Mouse (Mus musculus): Measurements from ENCODE around the gene Jaml.

Gene Jaml

DNA sequence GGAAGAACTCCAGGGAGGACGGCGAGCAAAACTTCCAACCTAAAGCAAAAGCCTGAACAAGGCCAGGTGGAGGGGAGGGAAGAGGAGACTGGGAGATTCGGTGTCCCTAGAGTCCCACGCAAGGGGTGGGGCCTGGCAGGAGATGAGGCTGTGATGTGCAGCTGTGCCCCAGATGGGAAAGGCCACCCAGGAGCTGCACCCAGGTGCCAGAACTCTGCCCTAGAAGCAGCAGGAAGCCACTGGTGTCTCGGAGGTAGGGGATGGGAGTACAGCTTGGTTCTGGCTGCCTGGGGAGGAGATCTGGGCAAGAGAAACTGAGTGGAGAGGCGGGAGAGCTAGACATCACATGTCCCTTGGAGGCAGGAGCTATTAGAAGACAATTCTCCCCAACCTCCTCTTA lies 42.0 kb downstream of the Jaml start:
- DNase-seq (ENCODE audit: low read depth, low spot score) = no peak

DNA sequence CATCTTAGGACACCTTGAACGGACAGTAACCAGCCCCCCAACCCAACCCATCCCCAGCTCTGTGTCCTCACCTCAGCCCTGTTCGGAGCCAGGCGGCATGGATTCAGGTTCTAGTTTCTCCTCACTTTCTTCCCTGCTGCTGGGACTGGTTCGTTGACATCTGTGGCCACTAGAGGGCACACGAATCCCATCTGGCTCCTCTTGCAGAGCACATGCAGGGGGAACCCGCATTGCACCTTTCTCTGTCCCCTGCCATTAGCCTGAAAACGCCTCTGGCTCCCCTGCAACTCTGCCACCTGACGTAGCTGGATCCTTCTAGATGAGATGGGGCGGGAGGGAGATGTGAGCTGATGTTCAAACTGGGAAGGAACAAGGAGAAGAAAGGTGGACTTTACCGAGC lies 42.8 kb downstream of the Jaml start:
- DNase-seq (ENCODE audit: low read depth, low spot score) = peak; percentile 57

DNA sequence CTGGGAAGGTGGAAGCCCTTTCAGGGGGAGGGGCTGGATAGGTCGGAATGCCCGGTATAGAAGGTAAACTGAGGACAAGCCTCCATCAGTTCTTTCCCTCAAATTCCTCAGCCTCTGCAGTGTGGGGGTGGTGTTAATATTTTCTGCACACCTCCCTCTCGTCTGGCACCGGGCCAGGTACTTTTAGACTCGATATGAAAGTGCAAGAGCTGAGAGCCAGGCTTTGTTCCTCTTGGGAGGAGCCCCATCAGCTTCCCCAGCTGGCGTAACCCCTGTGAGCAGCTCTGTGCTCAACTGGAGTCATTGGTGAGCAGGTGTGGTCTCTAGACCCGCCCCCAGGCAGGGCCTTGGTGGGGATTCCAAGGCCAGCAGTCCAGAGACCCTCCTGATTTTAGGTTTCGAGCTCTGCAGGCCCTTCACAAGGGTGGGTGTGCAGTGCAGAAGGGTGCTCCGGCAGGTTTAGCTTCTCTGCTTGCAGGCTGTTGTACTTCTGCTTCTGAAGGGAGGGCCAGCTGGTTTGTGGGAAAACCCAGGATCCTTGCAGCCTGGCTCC lies 43.3 kb downstream of the Jaml start:
- no peak for DNase-seq (ENCODE audit: low read depth, low spot score)

DNA sequence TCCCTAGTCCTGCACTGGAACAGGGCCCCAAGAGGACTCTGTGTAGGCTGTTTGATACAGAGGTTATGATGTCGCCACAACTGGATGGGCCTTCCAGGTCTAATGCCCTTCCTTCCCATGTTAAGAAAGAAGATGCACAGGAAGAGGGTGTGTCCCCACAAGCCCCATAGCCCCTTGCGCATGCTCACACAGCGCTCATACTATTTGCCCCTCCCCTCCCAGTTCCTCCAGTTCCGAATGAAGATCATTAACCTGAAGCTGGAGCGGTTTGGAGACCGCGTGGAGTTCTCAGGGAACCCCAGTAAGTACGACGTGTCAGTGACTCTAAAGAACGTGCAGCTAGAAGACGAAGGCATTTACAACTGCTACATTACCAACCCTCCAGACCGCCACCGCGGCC lies 46.2 kb downstream of the Jaml start:
- DNase-seq (ENCODE audit: low read depth, low spot score) = no peak

DNA sequence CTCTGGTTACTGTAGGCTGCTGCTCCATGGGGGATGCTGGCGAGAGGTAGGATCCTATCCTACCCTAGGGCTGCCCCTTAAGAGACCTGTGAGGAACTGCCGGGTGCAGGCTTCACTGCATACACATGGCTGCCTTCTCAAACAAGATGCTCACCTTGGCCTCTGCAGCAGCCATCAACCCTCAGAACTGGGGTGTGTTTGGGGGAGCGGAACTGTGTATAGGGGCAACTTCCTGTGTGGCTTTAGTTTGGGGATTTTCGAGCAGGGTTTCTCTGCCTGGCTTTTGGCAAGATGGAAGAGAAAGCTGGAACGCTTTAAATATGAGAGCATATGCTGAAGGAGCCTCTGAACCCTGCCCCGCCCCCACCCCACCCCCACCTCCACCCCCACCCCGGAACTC lies 48.0 kb downstream of the Jaml start:
- no peak for DNase-seq (ENCODE audit: low read depth, low spot score)

DNA sequence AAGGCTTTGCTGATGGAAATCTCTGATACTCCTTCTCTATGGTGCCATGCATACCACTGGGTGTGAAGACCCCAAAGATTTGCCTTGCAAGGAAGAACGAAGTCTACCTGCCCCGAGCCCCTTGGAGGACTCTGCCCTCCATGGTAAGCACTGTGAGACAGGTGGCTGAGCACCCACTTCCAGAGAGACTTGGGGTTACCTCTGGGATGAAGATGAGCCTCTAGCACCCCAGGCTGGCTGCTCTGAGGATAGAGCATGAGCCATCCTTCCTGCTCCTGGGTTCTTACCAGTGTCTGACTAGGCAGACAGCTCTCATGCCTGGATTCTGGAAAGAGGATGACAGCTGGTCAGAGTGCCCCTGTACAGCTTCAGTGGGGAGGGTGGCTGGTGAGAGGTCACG lies 51.1 kb downstream of the Jaml start:
- DNase-seq (ENCODE audit: low read depth, low spot score) = no peak

DNA sequence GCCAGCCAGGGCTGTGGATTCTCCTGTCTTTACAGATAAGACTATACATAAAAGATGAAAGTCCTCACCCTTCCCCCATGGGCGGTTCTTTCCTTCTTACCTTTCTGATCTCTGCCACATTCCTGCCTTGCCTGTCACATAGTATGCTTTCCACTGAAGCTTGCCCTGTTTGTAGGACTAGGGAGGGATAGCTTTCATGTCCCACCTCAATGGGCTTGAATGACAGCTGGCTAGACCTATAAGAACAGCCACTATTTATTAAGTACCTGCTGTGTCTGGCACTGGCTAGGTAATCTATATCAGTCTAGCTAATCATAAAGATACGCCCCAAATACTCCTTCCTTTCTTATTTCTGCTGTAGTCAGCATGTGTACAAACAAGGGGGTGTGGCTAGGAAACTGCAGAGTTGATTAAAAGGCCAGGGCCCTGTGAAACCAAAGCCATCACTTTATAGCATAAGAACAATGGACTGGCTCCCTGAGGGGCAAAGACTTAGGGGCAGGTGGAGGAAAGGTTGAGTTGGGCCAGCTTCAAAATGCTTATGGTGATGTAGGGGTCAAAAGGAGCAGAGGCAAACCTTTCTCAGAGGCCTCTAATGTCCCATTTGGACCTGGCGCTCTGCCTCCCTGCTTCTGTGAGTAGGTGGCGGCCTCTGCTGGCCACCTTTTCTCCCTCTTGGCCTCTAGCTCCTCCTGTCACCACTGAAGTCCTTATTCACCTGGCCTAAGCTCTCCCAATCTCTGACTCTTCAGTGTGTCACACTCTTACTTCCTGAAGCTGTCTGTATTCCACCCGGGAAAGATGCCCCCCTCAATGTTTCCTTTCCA lies 54.7 kb downstream of the Jaml start:
- DNase-seq (ENCODE audit: low read depth, low spot score) = no peak

DNA sequence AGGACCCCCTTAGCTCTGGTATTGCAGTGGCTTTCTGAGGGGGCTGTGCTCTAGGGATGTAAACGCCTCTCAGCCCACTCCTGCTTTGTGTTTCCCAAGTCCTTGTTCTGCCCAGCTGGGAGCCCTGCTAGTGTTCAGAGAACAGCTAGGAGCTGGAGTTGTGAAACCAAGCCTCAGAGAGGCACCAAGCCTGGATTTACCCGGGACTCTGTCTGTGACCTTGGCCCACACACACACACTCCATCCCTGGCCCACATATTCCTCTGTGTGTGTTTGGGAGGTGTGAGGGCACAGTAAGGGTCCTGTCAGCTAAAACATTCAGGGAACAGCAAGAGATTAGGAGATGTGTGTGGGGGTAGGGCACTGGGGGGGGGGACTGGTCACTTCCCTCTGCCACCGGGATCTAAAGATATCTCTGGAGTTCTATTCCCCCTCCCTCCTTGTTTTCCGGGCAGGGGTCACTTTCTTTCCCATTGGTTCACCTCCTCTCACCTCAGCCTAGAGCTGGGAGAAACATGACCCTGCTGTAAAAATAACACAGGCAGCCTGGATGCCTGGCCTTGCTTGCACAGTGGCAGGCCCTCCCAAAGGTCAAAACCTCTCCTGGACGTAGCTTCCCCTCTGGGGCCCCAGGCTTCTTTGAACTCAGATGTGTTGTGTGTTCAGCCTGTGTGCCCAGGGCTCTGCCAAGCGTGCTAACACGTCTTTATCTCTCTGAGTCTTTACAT lies 57.6 kb downstream of the Jaml start:
- DNase-seq (ENCODE audit: low read depth, low spot score) = no peak

DNA sequence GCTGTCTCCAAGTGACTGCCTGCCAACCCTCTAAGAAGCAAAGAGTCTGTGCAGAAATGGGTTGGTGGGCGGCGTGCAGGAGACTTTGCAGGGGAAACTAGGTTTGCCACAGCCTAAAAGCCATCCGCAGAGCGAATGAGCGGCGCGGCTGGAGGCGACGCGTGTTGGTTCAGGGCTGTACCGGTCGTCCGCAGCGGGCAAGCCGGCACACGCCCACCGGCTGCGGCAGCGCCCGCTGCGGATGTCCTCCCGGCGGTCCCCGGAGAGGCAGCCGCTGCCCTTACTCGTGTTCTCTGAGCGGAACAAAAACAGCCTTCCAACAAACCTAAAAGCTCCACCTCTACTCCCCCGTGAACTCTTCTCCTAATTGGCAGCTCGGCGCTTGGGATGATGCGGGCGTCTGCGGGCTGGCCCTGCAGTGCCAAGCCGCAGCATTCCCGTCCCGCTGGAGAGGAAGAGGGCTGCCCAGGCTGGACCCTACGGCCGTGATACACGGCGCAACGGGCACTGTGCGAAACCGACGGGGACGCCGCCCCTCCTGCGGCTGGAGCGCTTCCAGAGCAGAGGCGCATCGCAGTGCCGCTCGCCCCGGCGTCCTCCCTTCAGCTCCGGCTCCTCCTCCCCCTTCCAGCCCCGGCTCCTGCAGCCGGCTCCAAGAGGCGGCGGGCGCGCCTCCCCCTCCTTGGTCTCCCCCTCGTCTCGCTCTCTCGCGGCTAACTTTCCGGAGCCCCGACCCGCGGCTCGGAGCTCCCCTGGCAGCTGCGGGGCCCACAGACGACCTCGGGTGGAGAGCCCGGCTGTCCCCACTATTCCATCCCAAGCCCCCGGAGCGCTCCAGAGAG lies 59.4 kb downstream of the Jaml start, which contains the start of gene Scn4b:
Gene Scn4b (plus strand): TSS at position 205 of the 842 bp plus-strand sequence.
- no peak for DNase-seq (ENCODE audit: low read depth, low spot score)

DNA sequence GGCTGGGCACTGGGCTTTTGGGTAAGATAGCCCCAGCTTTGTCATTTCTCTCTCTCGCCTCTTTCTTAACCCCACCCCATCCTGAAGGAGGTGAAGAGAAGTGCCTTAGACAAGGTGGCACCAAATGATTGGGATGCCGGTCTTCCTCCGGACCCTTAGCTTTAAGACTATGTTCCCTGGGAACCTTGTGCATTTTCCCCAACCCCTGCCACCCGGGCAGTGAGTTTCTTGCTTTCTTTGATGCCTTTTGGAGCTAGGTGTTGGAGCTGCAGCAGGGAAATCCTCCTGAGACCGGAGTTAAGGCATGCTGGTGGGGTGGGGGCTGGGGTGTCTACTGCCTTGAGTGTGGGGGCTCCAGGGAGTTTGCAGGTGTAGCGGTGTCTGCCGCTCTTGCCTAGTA lies 60.1 kb downstream of the Jaml start:
- DNase-seq (ENCODE audit: low read depth, low spot score) = no peak

DNA sequence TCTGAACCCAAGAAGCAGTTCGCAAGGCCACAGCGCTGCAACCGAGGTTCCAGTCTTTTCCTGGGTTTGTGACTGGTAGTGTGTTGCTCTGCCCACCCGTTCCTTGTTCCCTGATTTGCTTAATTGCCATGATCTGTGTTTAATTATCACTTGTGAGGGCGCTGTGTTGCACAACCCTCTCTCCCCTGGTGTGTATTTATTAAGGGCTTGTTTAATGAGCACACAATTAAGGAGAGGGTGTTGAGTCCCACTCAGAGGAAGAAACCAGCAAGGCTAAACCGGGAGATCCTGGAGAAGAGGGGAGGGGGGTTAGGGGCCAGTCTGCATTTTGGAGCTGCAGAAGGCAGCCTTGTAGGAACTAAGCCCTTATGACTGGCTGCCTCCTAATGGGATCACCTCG lies 62.0 kb downstream of the Jaml start:
- no peak for DNase-seq (ENCODE audit: low read depth, low spot score)

DNA sequence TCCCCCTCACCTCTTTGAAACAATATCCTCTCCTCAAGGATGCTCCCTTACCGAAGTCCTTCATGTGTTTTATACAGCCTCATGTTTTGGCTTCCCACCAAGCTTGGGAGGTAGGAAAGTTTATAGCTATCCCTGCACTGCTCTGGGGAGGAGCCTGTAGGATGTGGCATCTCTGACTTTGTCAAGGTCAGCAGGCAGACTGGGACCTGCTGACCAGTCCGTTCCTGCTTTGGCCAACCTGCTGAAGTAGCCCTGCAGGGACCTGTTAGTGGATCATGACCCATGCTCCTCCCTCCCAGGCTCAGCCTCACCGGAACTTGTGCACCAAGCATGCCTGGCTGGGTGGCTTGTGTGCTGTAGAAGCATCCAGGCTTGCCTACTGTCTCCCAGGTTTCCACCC lies 63.7 kb downstream of the Jaml start:
- DNase-seq (ENCODE audit: low read depth, low spot score) = no peak

DNA sequence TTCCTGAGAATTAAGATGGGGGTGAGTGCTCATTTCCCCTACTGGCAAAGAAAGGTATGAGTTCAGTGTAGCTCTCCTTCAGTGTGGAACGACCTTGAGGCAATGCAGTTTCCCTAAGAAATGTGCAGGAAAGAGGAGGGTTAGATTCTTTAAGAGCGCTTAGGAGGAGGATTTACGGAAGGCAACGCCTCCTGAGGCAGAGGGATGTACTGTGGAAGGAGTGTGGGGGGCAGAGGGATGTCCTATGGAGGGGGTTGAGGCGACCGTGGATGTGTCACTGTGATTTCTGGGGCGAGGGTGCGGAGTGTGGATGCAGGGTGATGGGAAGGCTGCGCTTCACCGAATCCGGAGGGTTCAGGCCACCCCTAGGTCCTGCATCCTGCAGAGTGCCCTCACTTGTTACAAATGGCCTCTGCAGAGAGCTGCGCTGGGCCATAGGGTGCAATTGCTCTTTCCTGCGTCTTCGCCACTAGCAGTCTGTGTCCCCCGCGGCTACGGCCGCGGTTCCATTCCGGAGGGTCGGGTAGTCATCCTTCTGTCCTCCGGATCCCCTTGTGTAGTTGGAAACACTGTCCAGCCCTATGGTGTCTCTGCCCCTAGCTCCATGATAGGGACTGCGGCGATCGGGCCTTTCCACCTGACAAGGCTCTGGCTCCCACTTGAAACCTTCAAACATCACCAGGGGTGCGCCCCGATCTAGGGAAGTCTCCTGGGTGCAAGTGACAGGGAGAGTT lies 66.7 kb downstream of the Jaml start:
- no peak for DNase-seq (ENCODE audit: low read depth, low spot score)

DNA sequence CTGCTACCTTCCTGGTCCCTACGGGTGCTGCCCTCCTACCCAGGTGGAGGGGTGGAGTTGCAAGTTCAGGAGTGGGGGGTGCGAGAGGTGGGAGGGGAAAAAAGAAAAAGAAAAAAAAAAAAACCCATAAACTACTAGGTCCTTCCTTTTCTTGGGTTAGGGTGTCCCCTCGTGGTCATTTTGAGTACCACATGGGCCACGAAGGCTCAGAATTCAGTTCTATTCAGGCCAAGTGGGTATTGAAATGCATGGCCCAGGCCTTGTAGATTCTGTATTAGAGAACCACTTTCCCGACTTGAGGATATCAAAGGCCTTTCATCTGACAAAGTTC lies 67.2 kb downstream of the Jaml start:
- peak; percentile 37 for DNase-seq (ENCODE audit: low read depth, low spot score)

DNA sequence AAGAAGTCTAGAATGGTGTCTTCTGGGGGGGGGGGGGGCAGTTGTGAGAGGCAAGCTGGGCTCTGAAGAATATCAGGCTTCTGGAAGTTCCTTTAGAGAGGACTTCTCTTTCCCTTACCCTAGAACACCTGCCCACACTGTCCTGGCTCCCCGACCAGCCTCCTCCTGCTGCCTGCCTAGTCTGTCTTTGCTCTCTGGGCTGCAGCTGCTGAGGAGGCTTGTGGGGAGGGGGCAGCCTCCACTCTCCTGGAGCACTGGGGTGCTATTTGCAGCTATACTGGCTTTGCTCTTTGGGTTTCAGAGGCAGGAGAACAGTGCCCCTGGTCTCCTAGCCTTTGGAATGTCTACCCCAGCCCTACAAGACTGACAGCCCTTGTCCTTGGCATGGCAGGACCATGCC lies 72.0 kb downstream of the Jaml start:
- no peak for DNase-seq (ENCODE audit: low read depth, low spot score)

DNA sequence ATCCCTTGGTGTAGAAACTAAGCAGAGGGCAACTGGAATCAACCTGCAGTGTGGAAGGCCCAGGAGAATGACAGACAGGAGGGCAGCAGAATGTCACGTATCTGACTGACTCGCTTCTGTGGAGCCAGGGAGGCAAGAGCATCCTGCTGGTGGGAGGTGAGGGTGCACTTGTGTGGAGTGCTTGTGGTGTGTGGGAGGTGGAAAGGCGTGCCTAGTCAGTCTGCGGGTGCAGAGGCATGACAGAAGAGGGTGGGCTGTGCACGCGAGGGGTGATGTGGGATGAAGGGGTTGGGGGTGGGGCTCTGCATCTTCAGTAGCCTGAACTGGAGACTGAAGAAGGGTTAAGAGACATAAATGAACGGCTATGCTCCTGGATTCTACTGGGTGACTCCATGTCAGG lies 74.4 kb downstream of the Jaml start:
- DNase-seq (ENCODE audit: low read depth, low spot score) = no peak
